8 mouse cellular contexts compared by ENCODE assay signal in genomic region chr13:67107681-67108080, GRCm38 (mm10). TPM values are rescaled to one million over a fixed set of nuclear protein-coding genes. Genes with fewer than 3 reads are reported as not detected.
DNase-seq lines count a peak whose midpoint lies in the region; ATAC-seq and TF ChIP-seq lines count a peak whose summit lies in the region.

No protein-coding gene starts in this region.

- peaks cover 13% of the 10 kb centered on the region for H3K36me3 ChIP-seq in limb, embryonic 13.5 days

- peaks cover 6% of the 10 kb centered on the region for H3K4me1 ChIP-seq in limb, embryonic 13.5 days

- intact Hi-C loops in left cerebral cortex, adult 2 months (cut with DNase I): loop anchor here (1.0 to 5.0 kb wide), 6 partner anchors 17 to 199 kb away; partner anchors contain the start of genes Rsl1 and Zfp457
- intact Hi-C loops in left cerebral cortex, postnatal 25 days (cut with DNase I): loop anchor here (1.0 to 2.0 kb wide), 6 partner anchors 21 to 253 kb away; partner anchors contain the start of genes Gm28044, Zfp455, Zfp457 and Zfp712

- no peaks in the 10 kb centered on the region for H3K27me3 ChIP-seq in limb, embryonic 13.5 days

- ATAC-seq in erythroblast, adult 5-6 weeks (replicated peaks; ENCODE audit: low FRiP score, poor library complexity, severe bottlenecking): peak; percentile 12
- ATAC-seq in limb, embryonic 13.5 days (ENCODE audit: low FRiP score, low read depth): no peak

- WGBS in limb, embryonic 13.5 days: 65% methylated on average over 9 of the region's 9 CpGs

- peak overlapping the region; percentile 79 for H3K9ac ChIP-seq in limb, embryonic 13.5 days

- H3K27ac ChIP-seq in left cerebral cortex, adult 2 months: peak overlapping the region; percentile 81; the same call in 1 of the 2 replicates
- peak overlapping the region; percentile 89 for H3K27ac ChIP-seq in limb, embryonic 13.5 days

- peak overlapping the region; percentile 76 for H3K4me2 ChIP-seq in limb, embryonic 13.5 days (replicated peaks)

- TF ChIP-seq CTCF in left cerebral cortex, adult 2 months (IDR thresholded peaks at IDR 0.05): no peak

- DNase-seq in left cerebral cortex, adult 2 months (ENCODE audit: extremely low spot score in 1 of 2, low spot score in 2 of 2): no peak
- DNase-seq in left cerebral cortex, postnatal 25 days (ENCODE audit: low spot score in 2 of 2): no peak
- DNase-seq in skeletal muscle tissue, adult 2 months (ENCODE audit: low read depth, low spot score): peak; percentile 3
- DNase-seq in spleen, adult 12 weeks (ENCODE audit: low spot score): no peak
- DNase-seq in frontal cortex, postnatal 25 days (ENCODE audit: low spot score in 2 of 2): no peak
- DNase-seq in MN1 (ENCODE audit: low spot score): no peak

- peaks cover 11% of the 10 kb centered on the region for H3K9me3 ChIP-seq in limb, embryonic 13.5 days

- H3K4me3 ChIP-seq in left cerebral cortex, adult 2 months: peak overlapping the region; percentile 77
- peak overlapping the region; percentile 63 for H3K4me3 ChIP-seq in limb, embryonic 13.5 days

RNA-seq across cellular contexts. Expression of gene Gm28557, which starts 0.7 kb away (rescaled TPM):
- total RNA-seq in left cerebral cortex, adult 2 months (2021): 1 to 10 TPM; 1.9 to 3.2 TPM
- 1 to 10 TPM; 2.0 to 2.2 TPM for total RNA-seq in left cerebral cortex, postnatal 25 days (2021)
- total RNA-seq in erythroblast, adult 5-6 weeks (2015; ENCODE audit: low replicate concordance): 3.1 TPM in 1 of 2 replicates, not detected in the other
- total RNA-seq in erythroblast, adult 5-6 weeks (2017; ENCODE audit: low replicate concordance): 0.98 TPM in 1 of 2 replicates, not detected in the other
- polyA plus RNA-seq in limb, embryonic 13.5 days (2015; fragmentation: Nextera tagmentation; extraction: Ambion mirVana): 2.6 and 3.0 TPM in 2 replicates

RNA-seq across cellular contexts. Expression of gene Rslcan18, which starts 8.4 kb away (rescaled TPM):
- total RNA-seq in left cerebral cortex, adult 2 months (2021): under 1 TPM; 0.29 to 0.44 TPM
- under 1 TPM; 0.30 to 0.69 TPM for total RNA-seq in left cerebral cortex, postnatal 25 days (2021)
- total RNA-seq in erythroblast, adult 5-6 weeks (2015; ENCODE audit: low replicate concordance): 0.42 and 0.96 TPM in 2 replicates
- 0.51 TPM in 1 of 2 replicates, not detected in the other for total RNA-seq in erythroblast, adult 5-6 weeks (2017; ENCODE audit: low replicate concordance)
- polyA plus RNA-seq in limb, embryonic 13.5 days (2015; fragmentation: Nextera tagmentation; extraction: Ambion mirVana): 0.25 and 0.32 TPM in 2 replicates

RNA-seq across cellular contexts. Expression of gene Zfp708, which starts 9.9 kb away (rescaled TPM):
- 1 to 10 TPM; 2.2 to 2.4 TPM for total RNA-seq in left cerebral cortex, adult 2 months (2021)
- total RNA-seq in left cerebral cortex, postnatal 25 days (2021): 1 to 10 TPM; 2.3 to 2.5 TPM
- total RNA-seq in erythroblast, adult 5-6 weeks (2015; ENCODE audit: low replicate concordance): not detected in 2 replicates
- not detected in 2 replicates for total RNA-seq in erythroblast, adult 5-6 weeks (2017; ENCODE audit: low replicate concordance)
- 7.2 and 8.4 TPM in 2 replicates for polyA plus RNA-seq in limb, embryonic 13.5 days (2015; fragmentation: Nextera tagmentation; extraction: Ambion mirVana)

RNA-seq across cellular contexts. Expression of gene Zfp759, which starts 13.8 kb away (rescaled TPM):
- 10 to 100 TPM in 1 of 2 experiments, 1 to 10 TPM in 1; 8.8 to 10.0 TPM for total RNA-seq in left cerebral cortex, adult 2 months (2021)
- 10 to 100 TPM in 1 of 2 experiments, 1 to 10 TPM in 1; 9.9 to 12.1 TPM for total RNA-seq in left cerebral cortex, postnatal 25 days (2021)
- 3.8 and 6.0 TPM in 2 replicates for total RNA-seq in erythroblast, adult 5-6 weeks (2015; ENCODE audit: low replicate concordance)
- 0.68 and 1.5 TPM in 2 replicates for total RNA-seq in erythroblast, adult 5-6 weeks (2017; ENCODE audit: low replicate concordance)
- 2.2 and 2.3 TPM in 2 replicates for polyA plus RNA-seq in limb, embryonic 13.5 days (2015; fragmentation: Nextera tagmentation; extraction: Ambion mirVana)

RNA-seq across cellular contexts. Expression of gene Zfp712, which starts 46.7 kb away (rescaled TPM):
- total RNA-seq in left cerebral cortex, adult 2 months (2021): 1 to 10 TPM; 4.3 to 4.7 TPM
- total RNA-seq in left cerebral cortex, postnatal 25 days (2021): 1 to 10 TPM; 5.3 to 6.4 TPM
- total RNA-seq in erythroblast, adult 5-6 weeks (2015; ENCODE audit: low replicate concordance): 0.42 and 3.3 TPM in 2 replicates
- total RNA-seq in erythroblast, adult 5-6 weeks (2017; ENCODE audit: low replicate concordance): 1.0 and 2.1 TPM in 2 replicates
- polyA plus RNA-seq in limb, embryonic 13.5 days (2015; fragmentation: Nextera tagmentation; extraction: Ambion mirVana): 4.8 and 4.9 TPM in 2 replicates
